Mouse (Mus musculus) liver, adult (tissue): Measurements from ENCODE around the gene Gna12.
A peak's percentile ranks its signal among the peaks of the same experiment; 100 is the strongest.

Source experiments
- GATA4 ChIP-seq: IDR thresholded peaks from 2 replicates; pipeline ENCODE4 v1.6.1; 2014; ENCODE audit warnings: mild to moderate bottlenecking, low read length; ENCODE audit not compliant: insufficient replicate concordance

Gna12 gene

GRCm38 (mm10) chr5:140816008-140816407 lies 14.2 kb downstream of the Gna12 start:
- TF ChIP-seq GATA4, result peak; percentile 86

DNA sequence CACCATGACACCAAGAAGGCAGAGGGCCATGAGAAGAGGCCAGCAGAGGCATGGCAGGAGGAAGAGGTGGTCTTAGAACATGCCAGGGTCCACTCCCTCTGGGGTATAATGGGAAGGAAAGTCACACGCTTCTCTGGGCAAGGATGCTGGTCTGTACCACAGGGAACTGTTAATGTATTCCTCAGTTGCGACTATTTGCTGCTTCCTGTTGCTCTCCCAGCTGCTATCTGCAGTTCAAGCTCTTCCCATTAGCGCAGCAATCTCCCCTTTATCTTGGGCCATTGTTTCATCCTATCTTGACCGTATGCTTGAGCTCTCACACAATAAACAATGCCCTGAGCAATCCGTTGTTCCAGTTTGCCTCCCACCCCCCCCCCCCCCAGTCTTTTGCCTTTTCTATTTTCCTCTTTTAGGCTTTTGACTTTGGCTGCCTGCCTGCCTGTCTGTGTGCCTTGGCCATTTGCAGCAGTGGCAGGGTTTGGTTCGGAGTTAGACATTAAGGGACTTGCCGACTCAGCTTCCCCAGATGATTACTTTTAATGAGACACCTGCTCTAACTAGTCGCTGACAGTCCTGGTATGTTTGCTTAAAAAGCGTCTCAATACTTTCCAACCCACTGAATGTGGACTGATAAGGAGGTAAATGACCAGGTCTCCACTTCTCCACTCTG lies 15.0 kb downstream of the Gna12 start:
- TF ChIP-seq GATA4, result peak; percentile 99

GRCm38 (mm10) chr5:140814403-140814802 lies 15.8 kb downstream of the Gna12 start:
- no peak for TF ChIP-seq GATA4

DNA sequence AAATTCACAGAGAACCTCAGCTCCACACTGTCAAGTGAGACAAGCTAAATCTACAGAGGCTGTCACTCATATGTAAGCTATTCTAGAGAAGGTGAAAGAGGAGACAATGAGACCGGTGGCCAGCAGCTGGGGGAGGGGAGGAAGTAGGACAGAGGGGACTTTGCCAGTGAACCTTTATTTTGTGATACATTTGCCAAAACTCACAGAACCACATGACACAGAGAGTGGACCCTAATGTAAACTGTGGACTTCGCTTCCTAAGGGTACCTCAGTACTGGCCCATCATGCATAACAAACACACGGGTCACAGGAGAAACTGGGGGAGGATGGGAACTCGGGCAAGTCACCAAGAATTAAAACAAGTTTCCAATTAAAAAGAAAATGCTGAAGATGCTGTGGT lies 17.5 kb downstream of the Gna12 start:
- TF ChIP-seq GATA4, result no peak

DNA sequence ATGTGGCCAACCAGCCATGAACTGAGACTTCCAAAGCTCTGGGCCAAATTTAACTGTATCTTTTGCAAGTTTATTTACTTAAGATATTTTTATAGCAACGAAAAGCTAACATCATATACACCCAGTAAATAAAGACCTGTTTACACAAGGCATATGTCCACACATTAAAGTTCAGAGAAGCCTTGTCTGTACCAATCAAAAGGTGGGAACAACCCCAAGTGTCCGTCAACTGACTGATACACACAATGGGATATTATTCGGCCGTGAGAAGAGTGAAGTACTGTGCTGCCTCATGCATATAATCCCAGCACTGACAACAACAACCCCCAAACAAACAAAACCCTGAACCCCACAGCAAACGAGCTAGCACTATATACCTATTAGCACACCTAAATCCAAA lies 18.2 kb downstream of the Gna12 start:
- TF ChIP-seq GATA4, result no peak

DNA sequence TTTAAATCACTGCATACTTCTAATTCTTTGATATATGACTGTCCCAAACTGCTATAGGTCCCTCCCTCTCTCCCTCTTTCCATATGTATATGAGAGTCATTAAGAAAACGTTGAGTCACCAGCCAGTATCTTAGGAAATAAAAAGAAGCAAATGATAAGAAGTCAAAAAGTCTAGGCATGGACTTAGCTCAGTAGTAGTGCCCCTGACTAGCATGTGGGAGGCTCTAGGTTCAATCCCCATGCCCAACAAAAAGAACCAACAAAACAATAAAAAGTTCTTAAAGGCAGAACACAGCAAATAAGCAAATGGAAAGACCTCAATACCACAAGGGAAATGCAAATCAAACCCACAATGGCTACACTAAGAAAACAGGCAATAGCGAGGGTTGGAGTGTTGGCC lies 18.8 kb downstream of the Gna12 start:
- TF ChIP-seq GATA4, result no peak

DNA sequence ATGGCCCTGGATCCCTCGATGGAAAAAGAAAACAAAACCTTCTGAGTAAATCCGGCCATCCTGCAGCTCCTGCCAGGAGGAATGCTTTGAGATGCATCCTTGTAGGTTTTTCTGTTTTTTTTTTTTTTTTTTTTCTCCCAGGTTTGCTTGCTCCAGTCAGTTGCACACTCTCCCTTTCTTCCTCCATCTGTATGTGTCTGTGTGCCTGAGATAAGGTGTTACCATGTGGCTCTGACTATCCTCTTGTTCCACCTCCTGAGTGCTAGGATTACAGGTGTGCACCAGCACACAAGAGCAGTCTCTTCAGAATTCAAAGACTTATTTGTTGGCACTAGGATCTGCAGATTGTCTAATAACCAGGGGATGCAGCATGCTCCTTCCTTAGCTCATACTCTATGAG lies 23.3 kb downstream of the Gna12 start:
- no peak for TF ChIP-seq GATA4

- TF ChIP-seq GATA4, result no peak
These were observed 24.0 kb downstream of the Gna12 start for GRCm38 (mm10) chr5:140806252-140806651.

GRCm38 (mm10) chr5:140801782-140802181 lies 28.4 kb downstream of the Gna12 start:
- no peak for TF ChIP-seq GATA4

- TF ChIP-seq GATA4, result no peak
These were observed 29.8 kb downstream of the Gna12 start for GRCm38 (mm10) chr5:140800288-140800923.

DNA sequence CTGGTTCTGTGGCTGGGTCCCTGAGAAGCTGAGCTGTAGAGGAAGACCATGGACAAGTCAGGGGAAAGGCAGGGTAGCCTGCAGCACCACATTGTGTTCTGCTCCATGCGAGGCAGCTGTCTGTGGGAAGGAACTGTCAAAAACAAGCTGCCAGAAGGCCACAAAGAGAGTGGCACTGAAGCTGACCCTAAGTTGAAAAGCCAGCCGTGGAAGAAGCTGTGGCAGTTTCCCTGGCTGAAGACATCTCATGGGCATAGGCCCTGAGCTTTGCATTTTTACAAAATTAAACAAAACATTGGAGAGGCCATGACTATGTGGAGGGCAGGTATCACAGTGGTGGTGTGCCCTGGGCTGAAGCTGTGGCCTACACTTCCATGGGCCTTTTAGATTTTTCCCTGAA lies 31.0 kb downstream of the Gna12 start:
- no peak for TF ChIP-seq GATA4

GRCm38 (mm10) chr5:140798775-140799174 lies 31.5 kb downstream of the Gna12 start:
- TF ChIP-seq GATA4, result no peak

DNA sequence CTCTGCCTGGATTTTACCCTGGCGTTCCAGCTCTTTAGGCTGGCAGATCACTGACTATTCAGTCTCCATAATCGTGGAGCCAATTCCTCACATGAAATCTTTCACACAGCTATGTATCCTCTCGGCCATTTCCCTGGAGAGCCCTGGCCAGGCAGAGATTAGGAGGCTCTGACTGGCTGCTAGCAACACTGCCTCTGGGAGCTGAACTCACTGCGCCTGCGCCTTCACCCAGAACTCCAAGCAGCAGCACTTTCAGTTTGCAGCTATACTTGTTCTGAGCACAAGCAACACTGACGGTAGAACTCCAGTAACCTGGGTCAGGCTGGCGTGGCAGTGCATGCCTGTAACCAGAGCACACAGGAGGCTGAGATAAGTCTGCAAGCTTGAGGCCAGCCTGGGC lies 32.1 kb downstream of the Gna12 start:
- peak; percentile 44; the same call in 1 of the 2 replicates for TF ChIP-seq GATA4

- no peak for TF ChIP-seq GATA4
These were observed 34.2 kb downstream of the Gna12 start for GRCm38 (mm10) chr5:140796051-140796450.

GRCm38 (mm10) chr5:140795176-140795575 lies 35.1 kb downstream of the Gna12 start:
- peak; percentile 65; the same call in 1 of the 2 replicates for TF ChIP-seq GATA4

GRCm38 (mm10) chr5:140794753-140795152 lies 35.5 kb downstream of the Gna12 start:
- no peak for TF ChIP-seq GATA4

GRCm38 (mm10) chr5:140792233-140792632 lies 38.0 kb downstream of the Gna12 start:
- no peak for TF ChIP-seq GATA4
